Mouse (Mus musculus) ES-Bruce4 (cell line): ENCODE measurements at regions not wholly inside any gene's neighbourhood (a gene's known extent, or its start where the extent isn't known, plus 50 kb on each side); places are given as distances from the start of the nearest gene placed in this dataset.

Source experiments
- H3K27ac ChIP-seq: 2 replicates; pipeline ENCODE4 v1.5.1; 2012; ENCODE audit warnings: low read length, inconsistent platforms; ENCODE audit not compliant: insufficient read depth
- H3K27me3 ChIP-seq: 2 replicates; pipeline ENCODE4 v1.6.1; 2012; ENCODE audit warnings: mild to moderate bottlenecking, low read length, inconsistent platforms; ENCODE audit not compliant: control insufficient read depth, poor library complexity, insufficient read depth, severe bottlenecking
- H3K36me3 ChIP-seq: 2 replicates; pipeline ENCODE4 v1.6.1; 2012; ENCODE audit warnings: inconsistent platforms, mild to moderate bottlenecking, low read length, moderate library complexity; ENCODE audit not compliant: control insufficient read depth, poor library complexity, insufficient read depth, severe bottlenecking
- H3K4me1 ChIP-seq: one replicate; pipeline ENCODE4 v1.8.1; 2011; ENCODE audit warnings: low read length; ENCODE audit not compliant: control insufficient read depth, insufficient read depth
- H3K4me3 ChIP-seq: 2 replicates; pipeline ENCODE4 v1.5.1; 2011; ENCODE audit warnings: low read depth, mild to moderate bottlenecking, low read length
- H3K9ac ChIP-seq: 2 replicates; pipeline ENCODE4 v1.6.1; 2012; ENCODE audit warnings: low read depth, mild to moderate bottlenecking, inconsistent platforms; ENCODE audit not compliant: poor library complexity, severe bottlenecking
- H3K9me3 ChIP-seq: replicated peaks from 2 replicates; pipeline ENCODE4 v1.6.1; 2012; ENCODE audit warnings: mild to moderate bottlenecking, low read length, inconsistent platforms; ENCODE audit not compliant: control insufficient read depth, poor library complexity, insufficient read depth, severe bottlenecking
- CTCF ChIP-seq: IDR thresholded peaks from one replicate; pipeline ENCODE4 v1.8.1; 2011; ENCODE audit warnings: low read depth, low read length
- EP300 ChIP-seq: IDR thresholded peaks from 2 replicates; pipeline ENCODE4 v1.6.1; 2011; ENCODE audit warnings: low read depth, low read length; ENCODE audit not compliant: insufficient read depth
- POLR2A ChIP-seq: IDR thresholded peaks from one replicate; pipeline ENCODE4 v1.8.1; 2011; ENCODE audit warnings: low read length; ENCODE audit not compliant: insufficient read depth

GRCm38 (mm10) chr12:106721271-106722009 is 711.4 kb downstream of the Vrk1 start:
- Histone ChIP-seq H3K9ac (no peak overlapping the region), H3K9me3 (no peaks in the 10 kb centered on the region), H3K36me3 (no peaks in the 10 kb centered on the region)

GRCm38 (mm10) chr12:106722010-106722362 is 712.0 kb downstream of the Vrk1 start:
- H3K27ac ChIP-seq = no peak overlapping the region

More at GRCm38 (mm10) chr12:106721271-106722009, 711.4 kb downstream of the Vrk1 start:
- no peak for TF ChIP-seq CTCF
- TF ChIP-seq EP300 = no peak
- TF ChIP-seq POLR2A = no peak
- Histone ChIP-seq H3K27ac (no peak overlapping the region), H3K4me3 (no peak overlapping the region), H3K4me1 (no peaks in the 10 kb centered on the region), H3K27me3 (no peaks in the 10 kb centered on the region)

GRCm38 (mm10) chr12:106722761-106723160 is 712.7 kb downstream of the Vrk1 start:
- H3K27me3 ChIP-seq = no peaks in the 10 kb centered on the region
- no peak overlapping the region for H3K4me3 ChIP-seq
- H3K36me3 ChIP-seq = no peaks in the 10 kb centered on the region
- no peak for TF ChIP-seq EP300
- TF ChIP-seq POLR2A = no peak
- no peak for TF ChIP-seq CTCF
- H3K4me1 ChIP-seq = no peaks in the 10 kb centered on the region
- no peak overlapping the region for H3K27ac ChIP-seq
- no peaks in the 10 kb centered on the region for H3K9me3 ChIP-seq
- no peak overlapping the region for H3K9ac ChIP-seq

More at GRCm38 (mm10) chr12:106722010-106722362, 712.0 kb downstream of the Vrk1 start:
- Histone ChIP-seq H3K36me3 (no peaks in the 10 kb centered on the region), H3K9ac (no peak overlapping the region), H3K4me1 (no peaks in the 10 kb centered on the region), H3K27me3 (no peaks in the 10 kb centered on the region), H3K9me3 (no peaks in the 10 kb centered on the region), H3K4me3 (no peak overlapping the region)
- no peak for TF ChIP-seq EP300
- TF ChIP-seq CTCF = no peak
- TF ChIP-seq POLR2A = no peak

- no peak overlapping the region for H3K4me3 ChIP-seq
- H3K27ac ChIP-seq = no peak overlapping the region
- no peaks in the 10 kb centered on the region for H3K36me3 ChIP-seq
- TF ChIP-seq CTCF = no peak
- no peak for TF ChIP-seq POLR2A
- TF ChIP-seq EP300 = no peak
- H3K9ac ChIP-seq = no peak overlapping the region
- no peaks in the 10 kb centered on the region for H3K9me3 ChIP-seq
- H3K27me3 ChIP-seq = no peaks in the 10 kb centered on the region
- H3K4me1 ChIP-seq = no peaks in the 10 kb centered on the region
These were observed 716.9 kb downstream of the Vrk1 start for GRCm38 (mm10) chr12:106726920-106727319.

- H3K36me3 ChIP-seq = no peaks in the 10 kb centered on the region
- no peaks in the 10 kb centered on the region for H3K9me3 ChIP-seq
- no peak overlapping the region for H3K27ac ChIP-seq
- H3K4me1 ChIP-seq = no peaks in the 10 kb centered on the region
- no peaks in the 10 kb centered on the region for H3K27me3 ChIP-seq
- H3K4me3 ChIP-seq = no peak overlapping the region
- no peak overlapping the region for H3K9ac ChIP-seq
- TF ChIP-seq EP300 = no peak
These were observed 717.5 kb downstream of the Vrk1 start for GRCm38 (mm10) chr12:106727486-106727885.

- Histone ChIP-seq H3K9ac (no peak overlapping the region), H3K4me3 (no peak overlapping the region), H3K27me3 (no peaks in the 10 kb centered on the region), H3K36me3 (no peaks in the 10 kb centered on the region), H3K4me1 (no peaks in the 10 kb centered on the region), H3K27ac (no peak overlapping the region), H3K9me3 (no peaks in the 10 kb centered on the region)
- TF ChIP-seq CTCF = no peak
- no peak for TF ChIP-seq EP300
- no peak for TF ChIP-seq POLR2A
These were observed 719.7 kb downstream of the Vrk1 start for GRCm38 (mm10) chr12:106729686-106730085.
